Mouse (Mus musculus): ENCODE data around the gene 4930519G04Rik.
"Not testable (repeated sequence)": the region's sequence is repeated elsewhere in the genome, so short reads cannot be mapped to it uniquely, and the experiment has no call there.

Gene 4930519G04Rik

GRCm38 (mm10) chr5:114896688-114897373 is 43.4 kb downstream of the 4930519G04Rik start, which contains the start of gene Oasl2:
Gene Oasl2, plus strand, starts transcription at chr5:114896936.
- in situ Hi-C loops (cut with MboI; ENCODE audit: low pct_unique_long_range_greater_than_20kb in 1 of 2, low sequenced_read_pairs in 2 of 2, unreplicated experiment in 1 of 2) = no loop called here

DNA sequence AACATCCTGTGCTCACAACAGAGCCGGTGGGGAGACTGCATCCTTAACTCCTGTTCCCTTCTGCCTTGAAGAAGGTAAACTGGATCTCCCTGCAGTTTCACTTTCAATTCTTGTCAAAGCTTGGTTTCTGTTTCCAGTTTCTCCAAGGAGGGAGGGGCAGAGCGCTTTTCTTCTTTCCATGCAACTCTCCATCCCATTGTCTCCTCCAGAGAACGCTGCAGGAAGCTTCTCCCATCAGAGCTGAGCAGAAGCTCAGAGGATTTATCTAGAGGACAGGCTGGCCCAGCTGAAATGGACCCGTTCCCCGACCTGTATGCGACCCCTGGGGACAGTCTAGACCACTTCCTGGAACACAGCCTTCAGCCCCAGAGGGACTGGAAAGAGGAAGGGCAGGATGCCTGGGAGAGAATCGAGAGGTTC is 43.9 kb downstream of the 4930519G04Rik start:
- in situ Hi-C loops (cut with MboI; ENCODE audit: low pct_unique_long_range_greater_than_20kb in 1 of 2, low sequenced_read_pairs in 2 of 2, unreplicated experiment in 1 of 2) = no loop called here

DNA sequence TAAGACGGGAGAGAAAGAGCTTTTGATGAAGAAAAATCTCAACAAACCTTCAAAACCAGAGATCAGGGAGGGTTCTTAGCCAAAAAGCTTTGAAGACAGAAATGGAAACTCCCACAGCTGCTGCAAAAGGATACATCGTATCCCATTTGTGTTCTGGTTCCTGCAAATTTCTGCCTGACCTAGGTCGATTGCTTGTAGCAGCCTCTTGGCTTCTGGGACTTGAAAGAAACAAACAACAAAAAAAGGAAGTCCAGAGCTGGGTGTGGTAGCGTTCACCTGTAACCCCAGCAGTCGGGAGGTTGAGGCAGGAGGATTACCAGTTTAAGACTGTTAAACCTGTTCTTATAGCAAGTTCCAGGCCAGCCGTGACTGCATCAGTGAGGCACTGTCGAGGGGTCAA is 45.4 kb downstream of the 4930519G04Rik start:
- in situ Hi-C loops (cut with MboI; ENCODE audit: low pct_unique_long_range_greater_than_20kb in 1 of 2, low sequenced_read_pairs in 2 of 2, unreplicated experiment in 1 of 2) = no loop called here

DNA sequence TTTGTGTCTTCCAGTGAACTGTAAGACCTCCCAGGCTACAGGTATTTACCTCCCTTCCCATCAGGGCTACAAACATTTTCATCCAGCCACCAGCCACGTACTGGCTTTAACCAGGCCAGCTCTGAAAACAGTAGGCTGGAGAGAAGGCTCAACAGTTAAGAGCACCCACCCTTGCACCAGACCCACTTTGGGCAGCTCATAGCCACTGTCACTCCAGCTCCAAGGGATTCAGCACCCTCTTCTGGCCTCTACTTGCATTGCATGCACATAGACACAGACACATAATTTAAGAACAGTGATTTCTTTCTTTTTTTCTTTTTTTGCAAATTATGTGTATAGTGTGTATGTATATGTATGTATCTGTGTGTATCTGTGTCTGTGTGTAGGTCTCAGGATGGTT is 48.9 kb downstream of the 4930519G04Rik start:
- in situ Hi-C loops (cut with MboI; ENCODE audit: low pct_unique_long_range_greater_than_20kb in 1 of 2, low sequenced_read_pairs in 2 of 2, unreplicated experiment in 1 of 2) = no loop called here

GRCm38 (mm10) chr5:114908598-114909305 is 55.3 kb downstream of the 4930519G04Rik start:
- in situ Hi-C loops (cut with MboI; ENCODE audit: low pct_unique_long_range_greater_than_20kb in 1 of 2, low sequenced_read_pairs in 2 of 2, unreplicated experiment in 1 of 2) = no loop called here

GRCm38 (mm10) chr5:114913686-114914085 is 60.2 kb downstream of the 4930519G04Rik start:
- in situ Hi-C loops (cut with MboI; ENCODE audit: low pct_unique_long_range_greater_than_20kb in 1 of 2, low sequenced_read_pairs in 2 of 2, unreplicated experiment in 1 of 2) = no loop called here

DNA sequence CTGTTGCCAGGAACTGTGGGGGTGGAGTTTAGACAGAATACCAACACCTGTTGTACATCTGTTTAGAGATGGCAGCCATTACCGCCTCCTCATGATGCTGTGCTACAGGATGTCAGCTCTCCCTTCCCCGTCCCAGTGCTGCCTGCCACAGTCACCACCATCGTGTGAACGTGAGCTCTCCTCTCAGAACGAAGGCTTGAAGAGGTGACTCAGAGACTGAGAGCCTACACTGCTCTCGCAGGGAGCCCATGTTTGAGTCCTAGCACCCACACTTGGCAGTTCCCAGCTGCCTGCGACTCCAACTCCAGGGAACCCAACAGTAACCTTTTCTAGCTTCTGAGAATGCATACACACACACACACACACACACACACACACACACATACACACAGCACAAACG is 61.4 kb downstream of the 4930519G04Rik start:
- in situ Hi-C loops (cut with MboI; ENCODE audit: low pct_unique_long_range_greater_than_20kb in 1 of 2, low sequenced_read_pairs in 2 of 2, unreplicated experiment in 1 of 2) = no loop called here

GRCm38 (mm10) chr5:114915854-114916253 is 62.4 kb downstream of the 4930519G04Rik start:
- in situ Hi-C loops (cut with MboI; ENCODE audit: low pct_unique_long_range_greater_than_20kb in 1 of 2, low sequenced_read_pairs in 2 of 2, unreplicated experiment in 1 of 2) = no loop called here

- in situ Hi-C loops (cut with MboI; ENCODE audit: low pct_unique_long_range_greater_than_20kb in 1 of 2, low sequenced_read_pairs in 2 of 2, unreplicated experiment in 1 of 2) = no loop called here
Measured at GRCm38 (mm10) chr5:114916777-114917176, 63.3 kb downstream of the 4930519G04Rik start.

- in situ Hi-C loops (cut with MboI; ENCODE audit: low pct_unique_long_range_greater_than_20kb in 1 of 2, low sequenced_read_pairs in 2 of 2, unreplicated experiment in 1 of 2) = not testable (repeated sequence)
Measured at GRCm38 (mm10) chr5:114917357-114917756, 63.9 kb downstream of the 4930519G04Rik start.

DNA sequence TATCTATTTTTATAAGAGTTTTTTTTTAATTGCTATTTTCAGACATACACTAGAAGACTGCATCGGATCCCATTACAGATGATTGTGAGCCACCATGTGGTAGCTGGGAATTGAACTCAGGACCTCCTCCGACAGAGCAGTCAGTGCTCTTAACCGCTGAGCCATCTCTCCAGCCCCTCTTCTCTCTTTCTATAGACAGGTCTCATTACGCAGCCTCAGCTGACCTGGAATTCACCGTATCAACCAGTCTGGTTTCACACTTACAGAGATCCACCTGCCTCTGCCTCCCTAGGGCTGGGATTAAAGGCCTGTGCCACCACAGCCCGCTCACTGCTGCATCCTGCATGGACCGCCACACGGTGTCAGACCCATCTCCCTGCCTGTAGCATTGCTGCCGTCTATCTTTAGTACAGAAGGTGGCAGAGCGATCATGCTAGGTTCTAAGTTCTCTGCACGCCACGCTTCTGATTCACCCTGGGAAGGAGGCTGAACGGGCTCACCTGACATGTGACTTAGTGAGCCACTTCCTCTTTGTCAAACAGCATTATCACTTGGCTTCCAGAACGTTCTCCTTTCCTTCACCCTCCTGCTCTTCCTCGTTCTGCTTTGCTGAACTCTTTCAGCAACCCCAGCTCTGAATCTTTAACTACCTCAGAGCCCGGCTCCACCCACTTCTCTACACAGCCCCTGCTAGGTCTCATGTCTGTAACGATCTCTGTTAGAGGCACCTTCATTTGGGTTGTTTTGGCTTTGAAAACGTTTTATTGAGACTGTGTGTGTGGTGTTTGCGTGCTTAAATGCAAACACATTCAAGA is 68.3 kb downstream of the 4930519G04Rik start:
- in situ Hi-C loops (cut with MboI; ENCODE audit: low pct_unique_long_range_greater_than_20kb in 1 of 2, low sequenced_read_pairs in 2 of 2, unreplicated experiment in 1 of 2) = no loop called here

DNA sequence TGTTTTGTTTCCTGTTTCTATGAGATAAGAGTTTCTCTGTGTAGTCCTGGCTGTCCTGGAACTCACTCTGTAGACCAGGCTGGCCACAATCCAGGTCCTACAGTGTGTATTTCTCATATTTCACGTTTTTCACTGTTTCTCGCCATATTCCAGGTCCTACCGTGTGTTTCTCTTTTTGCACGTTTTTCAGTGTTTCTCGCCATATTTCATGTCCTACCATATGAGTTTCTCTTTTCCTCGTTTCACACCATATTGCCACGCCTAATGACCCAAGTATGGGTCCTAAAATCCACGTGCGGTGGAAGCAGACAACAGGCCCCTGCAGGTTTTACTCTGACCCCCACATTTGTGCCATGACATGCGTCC is 68.9 kb downstream of the 4930519G04Rik start:
- in situ Hi-C loops (cut with MboI; ENCODE audit: low pct_unique_long_range_greater_than_20kb in 1 of 2, low sequenced_read_pairs in 2 of 2, unreplicated experiment in 1 of 2) = no loop called here

DNA sequence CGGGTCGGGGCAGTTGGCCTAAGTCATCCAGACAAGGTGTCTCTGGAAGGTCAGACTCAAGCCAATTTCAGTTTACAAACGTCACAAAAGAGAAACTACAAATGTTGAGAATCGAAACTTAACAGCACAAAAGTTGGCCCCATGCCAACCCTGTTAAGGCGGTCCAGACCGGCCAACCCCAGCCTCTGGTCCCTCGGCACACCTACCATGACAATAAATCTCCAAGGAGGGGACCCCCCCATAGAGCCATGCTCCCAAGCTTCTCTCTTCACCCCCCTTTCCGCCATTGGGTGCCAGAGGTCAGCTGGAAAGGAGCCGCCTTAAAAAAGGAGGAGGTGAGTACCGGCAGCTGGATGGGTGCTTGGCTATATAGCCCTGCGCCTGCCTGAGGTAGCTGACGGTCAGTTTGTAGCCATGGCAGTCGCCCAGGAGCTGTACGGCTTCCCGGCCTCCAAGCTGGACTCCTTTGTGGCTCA is 69.6 kb downstream of the 4930519G04Rik start, which contains the start of gene Oasl1:
Gene Oasl1, plus strand, starts transcription at position 243 of the 476 bp plus-strand sequence.
- in situ Hi-C loops (cut with MboI; ENCODE audit: low pct_unique_long_range_greater_than_20kb in 1 of 2, low sequenced_read_pairs in 2 of 2, unreplicated experiment in 1 of 2) = no loop called here

GRCm38 (mm10) chr5:114926153-114926684 is 72.8 kb downstream of the 4930519G04Rik start:
- in situ Hi-C loops (cut with MboI; ENCODE audit: low pct_unique_long_range_greater_than_20kb in 1 of 2, low sequenced_read_pairs in 2 of 2, unreplicated experiment in 1 of 2) = no loop called here

DNA sequence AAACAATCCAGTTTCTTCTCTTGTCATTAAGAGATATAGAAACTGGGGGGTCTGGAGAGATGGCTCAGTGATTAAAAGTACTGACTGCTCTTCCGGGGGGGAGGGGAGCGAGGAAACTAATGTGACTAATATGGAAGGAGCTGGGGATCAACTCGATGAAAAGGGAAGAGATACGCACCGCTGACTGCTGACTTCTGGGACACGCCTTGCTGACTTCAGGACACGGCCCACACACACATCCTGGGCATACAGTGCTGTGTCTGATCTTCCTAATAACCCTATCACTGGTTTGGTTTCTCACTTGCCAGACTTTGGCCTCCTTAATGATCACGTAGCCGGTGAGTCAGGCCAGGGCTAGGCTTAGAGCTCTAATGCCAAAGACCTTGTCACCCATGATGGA is 73.3 kb downstream of the 4930519G04Rik start:
- in situ Hi-C loops (cut with MboI; ENCODE audit: low pct_unique_long_range_greater_than_20kb in 1 of 2, low sequenced_read_pairs in 2 of 2, unreplicated experiment in 1 of 2) = no loop called here

DNA sequence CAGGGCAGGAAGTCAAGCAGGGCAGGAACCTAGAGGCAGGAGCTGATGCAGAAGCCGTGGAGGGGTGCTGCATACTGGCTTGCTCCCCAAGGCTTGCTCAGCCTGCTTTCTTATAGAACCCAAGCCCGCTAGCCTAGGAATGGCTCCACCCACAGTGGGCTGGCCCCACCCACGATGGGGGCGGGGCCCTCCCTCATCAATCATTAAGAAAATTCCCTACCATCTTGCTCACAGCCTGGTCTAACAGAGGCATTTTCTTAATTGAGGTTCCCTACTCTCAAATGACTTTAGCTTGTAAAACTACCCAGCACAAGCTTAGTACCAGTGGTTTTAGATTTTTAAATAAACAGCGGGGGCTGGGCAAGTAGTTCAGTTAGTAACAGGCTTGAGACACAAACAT is 78.2 kb downstream of the 4930519G04Rik start:
- in situ Hi-C loops (cut with MboI; ENCODE audit: low pct_unique_long_range_greater_than_20kb in 1 of 2, low sequenced_read_pairs in 2 of 2, unreplicated experiment in 1 of 2) = no loop called here

DNA sequence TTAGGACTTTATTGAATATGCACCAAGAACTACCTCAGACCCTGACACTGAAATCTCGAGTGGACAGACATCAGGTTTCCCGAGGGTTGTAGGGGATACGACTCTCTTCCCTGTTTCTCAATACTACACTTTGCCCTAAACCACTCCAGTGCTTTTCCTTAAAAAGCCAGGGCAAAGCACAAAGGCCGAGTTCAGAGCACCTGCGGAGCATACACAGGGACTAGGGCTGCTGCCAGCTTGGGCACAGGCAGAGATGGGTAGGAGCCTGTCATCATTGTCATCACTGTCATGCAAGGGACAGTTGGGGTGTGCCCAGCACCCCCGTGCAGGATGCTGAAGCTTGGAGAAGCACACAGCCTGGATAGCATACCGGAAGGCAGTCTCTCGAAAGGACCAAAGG is 79.7 kb downstream of the 4930519G04Rik start:
- in situ Hi-C loops (cut with MboI; ENCODE audit: low pct_unique_long_range_greater_than_20kb in 1 of 2, low sequenced_read_pairs in 2 of 2, unreplicated experiment in 1 of 2) = no loop called here
